Mouse (Mus musculus) E14TG2a.4 (cell line): ENCODE results near the gene Tm7sf2.

Experiments
- CTCF ChIP-seq: conservative IDR thresholded peaks from 2 replicates; pipeline ENCODE4 v1.5.1; 2014; ENCODE audit warnings: low read length
- NANOG ChIP-seq: IDR thresholded peaks from 2 replicates; pipeline ENCODE4 v1.6.1; 2014; ENCODE audit warnings: borderline replicate concordance, low read length, mixed read lengths
- POU5F1 ChIP-seq: IDR thresholded peaks from 2 replicates; pipeline ENCODE4 v1.6.1; 2014; ENCODE audit warnings: low read length, borderline replicate concordance

- no peak for TF ChIP-seq NANOG
- TF ChIP-seq CTCF: no peak
- no peak for TF ChIP-seq POU5F1
Observed at GRCm38 (mm10) chr19:6097847-6098246, 29.7 kb upstream of the Tm7sf2 start.
